Comparison of ENCODE assay signal across 10 mouse cellular contexts in genomic region chr9:107386722-107387121, GRCm38 (mm10). TPM values are rescaled to one million over a fixed set of nuclear protein-coding genes. Genes with fewer than 3 reads are reported as not detected.
DNase-seq lines count a peak whose midpoint lies in the region; ATAC-seq lines count a peak whose summit lies in the region.
"Had no signal": no experiment of that assay in that cellular context is flagged by ENCODE, and none has a peak within 500 bp of the region (broad histone marks: within the 10 kb centered on the region; RNA-seq: fewer than 3 reads in every experiment).

No protein-coding gene starts in this region.

- no peak for ATAC-seq in liver, embryonic 13.5 days (ENCODE audit: low read depth)
- no peak for ATAC-seq in forebrain, embryonic 16.5 days
- ATAC-seq: Patski had no signal

- H3K27ac ChIP-seq in liver, embryonic 13.5 days = no peak overlapping the region
- H3K27ac ChIP-seq in forebrain, embryonic 16.5 days (ENCODE audit: low read length) = no peak overlapping the region

- 48% methylated on average over 3 of the region's 3 CpGs for WGBS in liver, embryonic 13.5 days (ENCODE audit: insufficient replicate concordance)
- 62% methylated on average over 3 of the region's 3 CpGs for WGBS in forebrain, embryonic 16.5 days

- H3K4me2 ChIP-seq in liver, embryonic 13.5 days = no peak overlapping the region
- no peak overlapping the region for H3K4me2 ChIP-seq in forebrain, embryonic 16.5 days (ENCODE audit: low read length)

- H3K4me1 ChIP-seq in liver, embryonic 13.5 days (replicated peaks) = no peaks in the 10 kb centered on the region
- H3K4me1 ChIP-seq in forebrain, embryonic 16.5 days (replicated peaks; ENCODE audit: control insufficient read depth, insufficient read depth, low read length) = 0 out of 2 replicates have a peak, but pooled peaks cover 3% of the 10 kb centered on the region

- DNase-seq in embryo, embryonic 10 days (ENCODE audit: low spot score) = peak; percentile 35
- no peak for DNase-seq in embryo, embryonic 10.5 days (ENCODE audit: low spot score)
- peak; percentile 10 to 23 for DNase-seq in urinary bladder, postnatal 36 days (ENCODE audit: low spot score in 2 of 2)
- no peak for DNase-seq in urinary bladder, postnatal 10 days (ENCODE audit: low spot score)
- DNase-seq in liver, embryonic 13.5 days = peak; percentile 44
- DNase-seq in thymus, postnatal 4 days = peak; percentile 77
- DNase-seq in right cerebral cortex, adult 2 months (ENCODE audit: low spot score in 2 of 2) = no peak

- H3K27me3 ChIP-seq in liver, embryonic 13.5 days = peaks cover 83% of the 10 kb centered on the region
- peaks cover 18% of the 10 kb centered on the region for H3K27me3 ChIP-seq in forebrain, embryonic 16.5 days (replicated peaks; ENCODE audit: control insufficient read depth, insufficient read depth, low read length)

- H3K4me3 ChIP-seq in liver, embryonic 13.5 days (replicated peaks) = no peak overlapping the region
- no peak overlapping the region for H3K4me3 ChIP-seq in forebrain, embryonic 16.5 days (replicated peaks; ENCODE audit: low read length)
- H3K4me3 ChIP-seq: erythroblast, embryonic 14.5 days had no signal

- no peak overlapping the region for H3K9ac ChIP-seq in liver, embryonic 13.5 days
- H3K9ac ChIP-seq in forebrain, embryonic 16.5 days (replicated peaks; ENCODE audit: low read depth, low read length) = no peak overlapping the region

- H3K36me3 ChIP-seq in liver, embryonic 13.5 days = no peaks in the 10 kb centered on the region
- H3K36me3 ChIP-seq in forebrain, embryonic 16.5 days (ENCODE audit: control insufficient read depth, insufficient read depth) = no peaks in the 10 kb centered on the region

- H3K9me3 ChIP-seq in liver, embryonic 13.5 days (replicated peaks) = no peaks in the 10 kb centered on the region
- no peaks in the 10 kb centered on the region for H3K9me3 ChIP-seq in forebrain, embryonic 16.5 days (ENCODE audit: control insufficient read depth, low read length)

RNA-seq across cellular contexts. Expression of gene Cacna2d2, which starts 12.7 kb away (rescaled TPM):
- 0.05 TPM in 1 of 2 replicates, not detected in the other for polyA plus RNA-seq in liver, embryonic 13.5 days (2015; fragmentation: Nextera tagmentation; extraction: Ambion mirVana)
- polyA plus RNA-seq in forebrain, embryonic 16.5 days (2015; fragmentation: Nextera tagmentation; extraction: Ambion mirVana) = 3.6 and 5.8 TPM in 2 replicates
- polyA plus RNA-seq: erythroblast, embryonic 14.5 days had no signal

RNA-seq across cellular contexts. Expression of gene 6430571L13Rik, which starts 46.3 kb away (rescaled TPM):
- polyA plus RNA-seq in liver, embryonic 13.5 days (2015; fragmentation: Nextera tagmentation; extraction: Ambion mirVana) = 0.03 and 0.09 TPM in 2 replicates
- 3.3 and 5.4 TPM in 2 replicates for polyA plus RNA-seq in forebrain, embryonic 16.5 days (2015; fragmentation: Nextera tagmentation; extraction: Ambion mirVana)
- polyA plus RNA-seq: erythroblast, embryonic 14.5 days had no signal

RNA-seq across cellular contexts. Expression of gene Hemk1, which starts 48.6 kb away (rescaled TPM):
- 3.6 and 3.8 TPM in 2 replicates for polyA plus RNA-seq in liver, embryonic 13.5 days (2015; fragmentation: Nextera tagmentation; extraction: Ambion mirVana)
- polyA plus RNA-seq in forebrain, embryonic 16.5 days (2015; fragmentation: Nextera tagmentation; extraction: Ambion mirVana) = 15.6 and 18.8 TPM in 2 replicates

Comparison
In these comparisons a context has a peak if more than half of its experiments do, and no peak if none do; other contexts are left out.
1. DNase-seq: peak in embryo, embryonic 10 days (single experiment), urinary bladder, postnatal 36 days (2 of 2), liver, embryonic 13.5 days (single experiment) and thymus, postnatal 4 days (single experiment); none in embryo, embryonic 10.5 days (single experiment), urinary bladder, postnatal 10 days (single experiment) and right cerebral cortex, adult 2 months (0 of 2).